Mouse (Mus musculus) hindbrain, postnatal 0 days (tissue): ENCODE data around the gene Ttll3. TPM values are rescaled to one million over a fixed set of nuclear protein-coding genes. Genes with fewer than 3 reads are reported as not detected.

Experiments
- ATAC-seq: fragments of 200-750 bp; cut with Nextera tagmentation; 2 replicates; pipeline ENCODE4 v1.8.0; 2017; ENCODE audit warnings: mild to moderate bottlenecking, moderate TSS enrichment, moderate library complexity
- DNase-seq: peaks from one replicate; pipeline ENCODE4 v3.0.0-alpha.2; 2015; ENCODE audit warnings: low spot score
- H3K27ac ChIP-seq: fragments of 300-500 bp; sonication (generic); 2 replicates; pipeline ENCODE4 v1.5.1; 2014; ENCODE audit warnings: mild to moderate bottlenecking
- H3K27me3 ChIP-seq: fragments of 300-500 bp; sonication (generic); 2 replicates; pipeline ENCODE4 v1.6.1; 2014; ENCODE audit warnings: low read length, mixed read lengths; ENCODE audit not compliant: insufficient read depth
- H3K36me3 ChIP-seq: fragments of 300-500 bp; sonication (generic); 2 replicates; pipeline ENCODE4 v1.6.1; 2014; ENCODE audit warnings: low read length, mixed read lengths; ENCODE audit not compliant: insufficient read depth
- H3K4me1 ChIP-seq: fragments of 300-500 bp; sonication (generic); 2 replicates; pipeline ENCODE4 v1.6.1; 2014; ENCODE audit warnings: antibody characterized with exemption, low read length, mixed read lengths; ENCODE audit not compliant: insufficient read depth
- H3K4me2 ChIP-seq: fragments of 300-500 bp; sonication (generic); 2 replicates; pipeline ENCODE4 v1.6.1; 2014; ENCODE audit warnings: low read depth, mild to moderate bottlenecking, low read length, moderate library complexity, mixed read lengths
- H3K4me3 ChIP-seq: fragments of 300-500 bp; sonication (generic); 2 replicates; pipeline ENCODE4 v1.5.1; 2014; ENCODE audit warnings: low read length
- H3K9ac ChIP-seq: fragments of 300-500 bp; sonication (generic); replicated peaks from 2 replicates; pipeline ENCODE4 v1.6.1; 2014; ENCODE audit warnings: mild to moderate bottlenecking, low read length, moderate library complexity, mixed read lengths
- H3K9me3 ChIP-seq: fragments of 300-500 bp; sonication (generic); 2 replicates; pipeline ENCODE4 v1.6.1; 2016; ENCODE audit warnings: low read length, mixed read lengths
- CTCF ChIP-seq: IDR thresholded peaks from 2 replicates; pipeline ENCODE4 v1.5.1; 2016; ENCODE audit warnings: antibody characterized with exemption, control low read depth, low read depth
- WGBS: fragments of 180-500 bp; shearing (Covaris S2); extraction: QIAGEN DNeasy Blood & Tissue Kit; methylation state at CpG from one replicate; pipeline ENCODE4 v1.1.7; 2014; 5-methylcytosine and 5-hydroxymethylcytosine counted together
- polyA plus RNA-seq: library from polyadenylated mRNA; unstranded; fragments of >200 nt; fragmentation: Nextera tagmentation; extraction: Ambion mirVana; gene quantifications from 2 replicates; pipeline ENCODE4 v1.2.1, GENCODE M21; 2015
- total RNA-seq: library from RNA; depleted of rRNA; stranded (reverse); fragments of >200 nt; gene quantifications from 2 replicates; pipeline ENCODE4 v1.2.3, GENCODE M21; 2014; rRNA removed

Gene Ttll3
- 11.9 and 13.1 TPM in 2 replicates for total RNA-seq
- polyA plus RNA-seq: 10.3 and 11.6 TPM in 2 replicates

GRCm38 (mm10) chr6:113388960-113389359 is at the start of gene Ttll3:
Gene Ttll3, plus strand, starts transcription at chr6:113389260.
- no peak within 1 kb of the TSS for H3K27ac ChIP-seq
- H3K9ac ChIP-seq: no peak within 1 kb of the TSS
- no peaks in the 10 kb centered on the region for H3K4me1 ChIP-seq
- no peaks in the 10 kb centered on the region for H3K27me3 ChIP-seq
- no peaks in the 10 kb centered on the region for H3K9me3 ChIP-seq
- ATAC-seq (no peak), DNase-seq (no peak)
- WGBS: 72% methylated on average over 8 of the region's 8 CpGs
- no peak within 1 kb of the TSS for H3K4me2 ChIP-seq
- no peak within 1 kb of the TSS for H3K4me3 ChIP-seq
- peaks cover 41% of the 10 kb centered on the region for H3K36me3 ChIP-seq
- no peak for TF ChIP-seq CTCF

GRCm38 (mm10) chr6:113341574-113341973 is 47.5 kb upstream of the Ttll3 start:
- 86% methylated on average over 6 of the region's 6 CpGs for WGBS
- Histone ChIP-seq H3K9ac (peak overlapping the region; percentile 40), H3K27ac (peak overlapping the region; percentile 56; the same call in 1 of the 2 replicates), H3K27me3 (no peaks in the 10 kb centered on the region), H3K9me3 (no peaks in the 10 kb centered on the region), H3K4me3 (no peak overlapping the region), H3K36me3 (peaks cover 10% of the 10 kb centered on the region), H3K4me1 (peaks cover 14% of the 10 kb centered on the region; the same call in 1 of the 2 replicates), H3K4me2 (peak overlapping the region; percentile 81)
- no peak for TF ChIP-seq CTCF
- ATAC-seq (no peak), DNase-seq (no peak)

- Histone ChIP-seq H3K4me1 (peaks cover 14% of the 10 kb centered on the region; the same call in 1 of the 2 replicates), H3K4me2 (peak overlapping the region; percentile 81), H3K9me3 (no peaks in the 10 kb centered on the region), H3K9ac (peak overlapping the region; percentile 82; the same call in 1 of the 2 replicates), H3K36me3 (peaks cover 10% of the 10 kb centered on the region), H3K27me3 (no peaks in the 10 kb centered on the region), H3K4me3 (peak overlapping the region; percentile 55), H3K27ac (peak overlapping the region; percentile 76; the same call in 1 of the 2 replicates)
- ATAC-seq: peak; percentile 27
- no peak for TF ChIP-seq CTCF
- WGBS: 28% methylated on average over 5 of the region's 7 CpGs
- peak; percentile 22 for DNase-seq
Measured at GRCm38 (mm10) chr6:113342297-113342696, 46.8 kb upstream of the Ttll3 start.

GRCm38 (mm10) chr6:113343177-113344092 is 45.6 kb upstream of the Ttll3 start, which contains the start of gene Camk1:
Gene Camk1, minus strand, starts transcription at chr6:113343984.
- ATAC-seq: peak; percentile 75
- H3K4me3 ChIP-seq: peak within 1 kb of the TSS; percentile 55

GRCm38 (mm10) chr6:113344321-113344720 is 44.7 kb upstream of the Ttll3 start:
- peak overlapping the region; percentile 55; the same call in 1 of the 2 replicates for H3K4me3 ChIP-seq
- DNase-seq (peak; percentile 67), ATAC-seq (no peak)

More at GRCm38 (mm10) chr6:113343177-113344092, 45.6 kb upstream of the Ttll3 start, which contains the start of gene Camk1:
- H3K9ac ChIP-seq: peak within 1 kb of the TSS; percentile 82
- no peaks in the 10 kb centered on the region for H3K9me3 ChIP-seq
- peaks cover 14% of the 10 kb centered on the region; the same call in 1 of the 2 replicates for H3K4me1 ChIP-seq
- TF ChIP-seq CTCF: no peak
- H3K36me3 ChIP-seq: peaks cover 10% of the 10 kb centered on the region
- H3K4me2 ChIP-seq: peak within 1 kb of the TSS; percentile 81
- WGBS: 13% methylated on average over 32 of the region's 32 CpGs
- H3K27ac ChIP-seq: peak within 1 kb of the TSS; percentile 76
- DNase-seq: peak; percentile 76
- H3K27me3 ChIP-seq: no peaks in the 10 kb centered on the region

GRCm38 (mm10) chr6:113346897-113347296 is 42.2 kb upstream of the Ttll3 start:
- H3K27me3 ChIP-seq: no peaks in the 10 kb centered on the region
- no peak for TF ChIP-seq CTCF
- no peaks in the 10 kb centered on the region for H3K36me3 ChIP-seq
- no peak overlapping the region for H3K4me3 ChIP-seq
- no peak overlapping the region for H3K9ac ChIP-seq
- H3K9me3 ChIP-seq: no peaks in the 10 kb centered on the region
- peaks cover 10% of the 10 kb centered on the region; the same call in 1 of the 2 replicates for H3K4me1 ChIP-seq
- H3K4me2 ChIP-seq: no peak overlapping the region
- WGBS: 80% methylated on average over 4 of the region's 4 CpGs
- ATAC-seq (no peak), DNase-seq (no peak)
- no peak overlapping the region for H3K27ac ChIP-seq

More at GRCm38 (mm10) chr6:113344321-113344720, 44.7 kb upstream of the Ttll3 start:
- Histone ChIP-seq H3K27ac (peak overlapping the region; percentile 76; the same call in 1 of the 2 replicates), H3K4me1 (peaks cover 14% of the 10 kb centered on the region; the same call in 1 of the 2 replicates), H3K27me3 (no peaks in the 10 kb centered on the region), H3K9ac (peak overlapping the region; percentile 82; the same call in 1 of the 2 replicates), H3K9me3 (no peaks in the 10 kb centered on the region), H3K36me3 (peaks cover 10% of the 10 kb centered on the region), H3K4me2 (peak overlapping the region; percentile 81)
- no peak for TF ChIP-seq CTCF
- 33% methylated on average over 2 of the region's 2 CpGs for WGBS
